Mouse (Mus musculus) left cerebral cortex, adult 11 months (tissue): ENCODE measurements around the gene Lao1.

ENCODE experiments used
- DNase-seq: peaks from one replicate; pipeline ENCODE4 v3.0.0; 2022; ENCODE audit warnings: low spot score

Gene Lao1

DNA sequence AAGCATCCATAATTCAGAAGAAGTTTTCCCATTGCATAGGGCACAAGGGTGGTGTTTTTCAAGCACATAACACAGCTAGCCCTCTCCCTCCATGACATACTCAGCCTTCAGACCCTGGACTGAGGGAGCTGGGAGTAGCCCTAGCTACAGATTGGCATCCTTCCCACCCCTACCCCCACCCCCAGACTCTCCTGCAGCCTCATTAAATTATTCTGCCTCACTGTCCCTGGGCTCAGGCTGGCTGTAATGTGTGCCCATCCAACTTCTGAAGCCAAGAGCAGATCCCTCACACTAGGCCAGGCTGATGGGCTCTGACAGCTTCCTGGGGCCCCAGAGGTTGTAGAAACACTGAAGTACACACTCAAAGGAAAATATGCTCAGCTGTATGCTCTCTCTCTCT is 53.6 kb downstream of the Lao1 start:
- no peak for DNase-seq

DNA sequence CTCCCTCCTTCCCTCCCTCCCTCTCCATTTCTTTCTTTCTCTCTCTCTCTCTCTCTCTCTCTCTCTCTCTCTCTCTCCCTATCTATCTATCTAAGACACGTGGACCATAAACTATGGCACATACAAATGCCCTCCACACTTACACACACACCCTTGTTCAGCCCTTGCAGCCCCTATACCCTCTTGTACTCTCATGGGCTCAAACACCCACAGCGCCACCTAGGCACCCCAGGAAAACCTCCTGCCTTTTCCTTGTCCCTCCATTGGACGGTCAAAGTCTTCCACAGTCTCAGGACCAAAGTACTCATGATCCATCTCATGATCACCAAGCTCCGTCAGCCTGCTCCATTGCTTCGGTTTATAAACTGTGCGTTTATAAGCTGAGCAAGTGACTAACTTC is 54.2 kb downstream of the Lao1 start:
- DNase-seq, result no peak

DNA sequence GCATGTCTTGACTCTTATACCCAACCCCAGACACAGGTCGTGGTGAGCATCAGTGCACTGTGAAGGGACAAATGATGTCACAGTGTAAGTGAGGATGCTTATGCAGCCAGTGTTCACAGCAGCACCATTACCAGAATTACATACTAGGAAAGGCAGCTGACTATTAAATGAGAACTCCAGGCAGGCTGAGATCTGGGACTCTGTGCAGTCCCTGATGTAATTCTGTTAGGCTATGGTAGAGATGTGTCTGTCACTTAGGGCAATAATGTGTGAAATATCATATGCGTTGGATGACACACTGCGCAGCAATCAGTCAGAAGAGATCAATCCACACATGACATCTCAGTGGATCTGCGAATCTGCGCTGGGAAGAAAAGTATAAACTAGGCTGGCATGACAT is 55.7 kb downstream of the Lao1 start:
- no peak for DNase-seq
